Mouse (Mus musculus) lung, postnatal 4 days (tissue): ENCODE data around the gene Acvr1b.

Source experiments
- DNase-seq, 2 experiments: peaks; one replicate each; pipeline ENCODE4 v3.0.0; 2021

Acvr1b gene

GRCm38 (mm10) chr15:101146100-101146965 is 27.5 kb upstream of the Acvr1b start:
- DNase-seq = peak in 1 of 2 experiments; percentile 60

GRCm38 (mm10) chr15:101147115-101147909 is 26.6 kb upstream of the Acvr1b start:
- DNase-seq = peak in 1 of 2 experiments; percentile 38

GRCm38 (mm10) chr15:101147910-101148273 is 26.0 kb upstream of the Acvr1b start:
- peak; percentile 70 to 83 for DNase-seq

GRCm38 (mm10) chr15:101148604-101149003 is 25.3 kb upstream of the Acvr1b start:
- DNase-seq = no peak

GRCm38 (mm10) chr15:101151409-101152261 is 22.2 kb upstream of the Acvr1b start:
- peak in 1 of 2 experiments; percentile 13 for DNase-seq

- DNase-seq = no peak
These were observed 18.9 kb upstream of the Acvr1b start for GRCm38 (mm10) chr15:101154700-101155616.

GRCm38 (mm10) chr15:101160128-101160527 is 13.7 kb upstream of the Acvr1b start:
- no peak for DNase-seq

GRCm38 (mm10) chr15:101160591-101160990 is 13.3 kb upstream of the Acvr1b start:
- no peak for DNase-seq

- no peak for DNase-seq
These were observed 12.3 kb upstream of the Acvr1b start for GRCm38 (mm10) chr15:101161534-101161933.

- DNase-seq = peak; percentile 54 to 81
These were observed 10.8 kb upstream of the Acvr1b start for GRCm38 (mm10) chr15:101163056-101163458.

GRCm38 (mm10) chr15:101163854-101164253 is 10.0 kb upstream of the Acvr1b start:
- no peak for DNase-seq

GRCm38 (mm10) chr15:101164291-101164690 is 9.6 kb upstream of the Acvr1b start:
- DNase-seq = no peak

GRCm38 (mm10) chr15:101165658-101166437 is 8.0 kb upstream of the Acvr1b start:
- peak in 1 of 2 experiments; percentile 45 for DNase-seq

GRCm38 (mm10) chr15:101167553-101167952 is 6.3 kb upstream of the Acvr1b start:
- no peak for DNase-seq

GRCm38 (mm10) chr15:101169910-101170309 is 4.0 kb upstream of the Acvr1b start:
- no peak for DNase-seq

GRCm38 (mm10) chr15:101170413-101170980 is 3.4 kb upstream of the Acvr1b start:
- DNase-seq = no peak

- no peak for DNase-seq
These were observed 2.6 kb upstream of the Acvr1b start for GRCm38 (mm10) chr15:101171272-101171671.

- no peak for DNase-seq
These were observed 1.9 kb upstream of the Acvr1b start for GRCm38 (mm10) chr15:101172016-101172415.

GRCm38 (mm10) chr15:101174294-101175130 is 645 bp downstream of the Acvr1b start:
- DNase-seq = peak in 1 of 2 experiments; percentile 44

GRCm38 (mm10) chr15:101175131-101175460 is 1.2 kb downstream of the Acvr1b start:
- no peak for DNase-seq
